Mouse (Mus musculus) heart, embryonic 15.5 days (tissue): ENCODE results near the gene Gm5965. TPM values are rescaled to one million over a fixed set of nuclear protein-coding genes. Genes with fewer than 3 reads are reported as not detected.
"Not testable (repeated sequence)": the region's sequence is repeated elsewhere in the genome, so short reads cannot be mapped to it uniquely, and the experiment has no call there.

ENCODE experiments used
- ATAC-seq: fragments of 200-750 bp; cut with Nextera tagmentation; replicated peaks from 2 replicates; pipeline ENCODE4 v1.8.0; 2017; ENCODE audit warnings: low read depth, moderate TSS enrichment; ENCODE audit not compliant: insufficient number of reproducible peaks, insufficient read depth, low FRiP score
- H3K27ac ChIP-seq: fragments of 300-500 bp; sonication (generic); 2 replicates; pipeline ENCODE4 v1.5.1; 2015; ENCODE audit warnings: mild to moderate bottlenecking, inconsistent platforms
- H3K27me3 ChIP-seq: fragments of 300-500 bp; sonication (generic); 2 replicates; pipeline ENCODE4 v1.6.1; 2015; ENCODE audit warnings: inconsistent platforms
- H3K36me3 ChIP-seq: fragments of 300-500 bp; sonication (generic); 2 replicates; pipeline ENCODE4 v1.6.1; 2015; ENCODE audit warnings: mild to moderate bottlenecking, inconsistent platforms
- H3K4me1 ChIP-seq: fragments of 300-500 bp; sonication (generic); replicated peaks from 2 replicates; pipeline ENCODE4 v1.6.1; 2015; ENCODE audit warnings: inconsistent platforms
- H3K4me2 ChIP-seq: fragments of 300-500 bp; sonication (generic); 2 replicates; pipeline ENCODE4 v1.6.1; 2015; ENCODE audit warnings: inconsistent platforms, mild to moderate bottlenecking, moderate library complexity
- H3K4me3 ChIP-seq: fragments of 300-500 bp; sonication (generic); 2 replicates; pipeline ENCODE4 v1.5.1; 2015; ENCODE audit warnings: mild to moderate bottlenecking, inconsistent platforms
- H3K9ac ChIP-seq: fragments of 300-500 bp; sonication (generic); 2 replicates; pipeline ENCODE4 v1.6.1; 2015; ENCODE audit warnings: mild to moderate bottlenecking, inconsistent platforms
- H3K9me3 ChIP-seq: fragments of 300-500 bp; sonication (generic); replicated peaks from 2 replicates; pipeline ENCODE4 v1.6.1; 2016; ENCODE audit warnings: inconsistent platforms
- WGBS: fragments of 180-500 bp; shearing (Covaris S2); methylation state at CpG from one replicate; pipeline ENCODE4 v1.1.7; 2015; ENCODE audit warnings: mixed read lengths; 5-methylcytosine and 5-hydroxymethylcytosine counted together
- polyA plus RNA-seq: library from polyadenylated mRNA; unstranded; fragments of >200 nt; fragmentation: Nextera tagmentation; extraction: Ambion mirVana; gene quantifications from 2 replicates; pipeline ENCODE4 v1.2.1, GENCODE M21; 2015

Gm5965 gene
- not detected in 2 replicates for polyA plus RNA-seq

DNA sequence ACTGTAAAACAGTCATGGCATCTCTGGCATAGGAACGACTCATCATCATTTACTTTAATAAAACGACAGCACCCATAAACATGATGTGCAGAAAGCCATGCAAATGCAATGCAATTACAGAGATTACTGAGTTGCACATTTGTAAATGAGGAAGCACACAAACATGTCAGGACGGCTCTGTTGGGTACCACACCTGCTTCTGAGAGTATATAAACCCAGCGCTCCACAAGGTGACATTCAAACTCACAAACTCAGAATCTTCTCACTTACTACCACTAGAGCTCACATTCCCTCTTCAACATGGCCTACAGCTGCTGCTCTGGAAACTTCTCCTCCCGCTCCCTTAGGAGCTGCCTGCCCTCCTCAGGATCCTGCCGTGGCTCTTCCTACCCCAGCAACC lies at the start of gene Gm5965:
Gene Gm5965 (plus strand): TSS at position 301 of the 400 bp plus-strand sequence.
- no peaks in the 10 kb centered on the region; the same call in 1 of the 2 replicates for H3K9me3 ChIP-seq
- no peak within 1 kb of the TSS for H3K4me2 ChIP-seq
- H3K9ac ChIP-seq = no peak within 1 kb of the TSS
- no peaks in the 10 kb centered on the region for H3K27me3 ChIP-seq
- no peak within 1 kb of the TSS for H3K4me3 ChIP-seq
- 77% methylated on average over 6 of the region's 6 CpGs for WGBS
- H3K27ac ChIP-seq = no peak within 1 kb of the TSS
- H3K36me3 ChIP-seq = no peaks in the 10 kb centered on the region
- H3K4me1 ChIP-seq = no peaks in the 10 kb centered on the region
- ATAC-seq = no peak

DNA sequence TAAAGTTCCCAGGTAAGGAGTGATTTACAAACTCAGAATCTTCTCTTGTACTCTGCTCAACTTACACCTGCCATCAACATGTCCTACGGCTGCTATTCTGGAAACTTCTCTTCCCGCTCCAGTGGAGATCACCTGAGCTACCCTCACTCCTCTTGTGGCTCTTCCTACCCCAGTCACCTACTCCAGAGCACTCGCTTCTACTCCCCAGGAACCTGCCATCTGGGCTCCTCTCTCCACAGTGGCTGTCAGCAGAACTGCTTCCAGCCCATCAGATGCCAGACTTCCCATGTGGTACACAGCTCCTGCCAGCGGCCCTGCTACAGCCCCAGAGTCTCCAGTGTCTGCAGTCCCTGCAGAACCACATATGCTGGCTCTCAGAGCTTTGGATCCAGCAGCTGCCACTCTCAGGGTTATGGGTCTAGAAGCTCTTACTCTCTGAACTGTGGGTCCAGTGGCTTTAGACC lies 48.9 kb upstream of the Gm5965 start, which contains the start of gene Krtap13-1:
Gene Krtap13-1 (plus strand): TSS at position 51 of the 464 bp plus-strand sequence.
- H3K9ac ChIP-seq = no peak within 1 kb of the TSS
- no peaks in the 10 kb centered on the region for H3K27me3 ChIP-seq
- H3K4me3 ChIP-seq = no peak within 1 kb of the TSS
- WGBS = 69% methylated on average over 4 of the region's 4 CpGs
- no peaks in the 10 kb centered on the region for H3K9me3 ChIP-seq
- no peaks in the 10 kb centered on the region for H3K4me1 ChIP-seq
- no peaks in the 10 kb centered on the region for H3K36me3 ChIP-seq
- H3K27ac ChIP-seq = no peak within 1 kb of the TSS
- H3K4me2 ChIP-seq = no peak within 1 kb of the TSS
- ATAC-seq = no peak; the same call in 1 of the 2 replicates

DNA sequence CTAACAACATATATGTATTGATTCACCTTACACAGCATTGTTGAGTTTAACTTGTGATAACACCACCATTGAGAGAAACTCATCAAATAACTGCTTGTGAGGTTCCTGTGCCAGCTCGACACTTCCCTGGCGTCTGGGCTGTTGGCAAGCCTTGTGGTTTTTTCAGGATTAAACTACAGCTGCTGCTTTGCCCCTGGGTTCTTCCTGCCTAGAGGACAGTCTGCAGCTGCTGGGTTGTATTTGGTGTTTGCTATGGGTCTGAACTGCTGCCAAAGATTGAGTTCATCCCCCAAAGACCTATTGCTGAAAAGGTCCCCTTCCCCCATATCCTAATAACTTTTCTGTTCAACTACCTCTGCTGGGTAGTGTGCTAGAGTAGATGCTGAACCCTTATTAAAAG lies 42.3 kb upstream of the Gm5965 start:
- no peak for ATAC-seq
- 46% methylated on average over 2 of the region's 2 CpGs for WGBS
- Histone ChIP-seq H3K36me3 (no peaks in the 10 kb centered on the region), H3K27ac (no peak overlapping the region), H3K4me3 (no peak overlapping the region), H3K9ac (no peak overlapping the region), H3K27me3 (no peaks in the 10 kb centered on the region), H3K9me3 (no peaks in the 10 kb centered on the region), H3K4me2 (no peak overlapping the region), H3K4me1 (no peaks in the 10 kb centered on the region)

DNA sequence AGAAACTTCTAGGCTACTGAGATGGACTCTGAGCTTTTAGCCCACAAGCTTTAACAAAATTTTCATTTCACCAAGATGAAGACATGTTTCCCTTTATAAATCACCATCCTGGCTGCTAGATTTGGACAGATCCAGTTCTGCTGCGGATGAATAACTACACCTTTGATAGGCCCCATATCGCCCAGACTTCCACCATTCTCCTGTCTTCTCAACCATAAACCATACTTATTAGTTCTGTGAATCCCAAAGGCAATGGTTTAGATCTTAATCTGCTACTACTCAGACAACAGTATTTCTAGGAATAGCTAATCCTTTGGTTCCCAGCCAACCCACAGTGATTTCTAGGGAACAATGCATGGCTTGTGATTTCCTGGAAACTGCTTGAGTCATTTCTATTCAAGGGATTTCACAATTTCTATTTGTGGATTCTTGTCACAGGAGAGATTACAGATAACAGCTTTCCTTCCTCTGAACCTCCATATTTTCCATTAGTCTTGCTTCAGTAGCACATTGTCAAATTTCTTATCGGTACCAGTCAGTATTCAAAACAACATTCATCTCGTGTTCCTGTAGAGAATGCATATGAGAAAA lies 32.9 kb upstream of the Gm5965 start:
- H3K9ac ChIP-seq = no peak overlapping the region
- 72% methylated on average over 4 of the region's 4 CpGs for WGBS
- no peaks in the 10 kb centered on the region for H3K36me3 ChIP-seq
- no peak overlapping the region for H3K4me3 ChIP-seq
- no peaks in the 10 kb centered on the region for H3K4me1 ChIP-seq
- H3K4me2 ChIP-seq = no peak overlapping the region
- H3K27me3 ChIP-seq = no peaks in the 10 kb centered on the region
- no peaks in the 10 kb centered on the region for H3K9me3 ChIP-seq
- H3K27ac ChIP-seq = no peak overlapping the region
- ATAC-seq = no peak

DNA sequence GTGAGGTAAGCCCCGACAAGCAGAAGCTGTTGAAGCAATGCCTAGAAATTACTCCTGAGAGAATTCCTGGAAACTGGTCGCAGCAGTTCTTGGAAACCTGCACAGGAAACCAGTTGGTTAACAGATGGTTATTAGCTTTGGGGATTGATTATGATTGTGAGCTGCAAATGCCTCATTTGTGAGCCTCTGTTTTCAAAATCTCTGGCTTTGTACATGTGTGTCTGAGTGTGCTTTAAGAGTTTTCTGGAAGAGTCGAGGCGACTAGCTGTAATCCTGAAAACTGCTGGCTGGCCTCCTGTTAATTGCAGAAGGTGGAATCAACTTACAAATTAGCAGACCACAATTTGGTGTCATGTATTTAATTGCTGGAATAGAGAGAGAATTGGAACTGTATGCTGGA lies 29.8 kb upstream of the Gm5965 start:
- no peaks in the 10 kb centered on the region for H3K36me3 ChIP-seq
- H3K9me3 ChIP-seq = no peaks in the 10 kb centered on the region
- no peak overlapping the region for H3K4me3 ChIP-seq
- H3K27ac ChIP-seq = no peak overlapping the region
- H3K4me1 ChIP-seq = no peaks in the 10 kb centered on the region
- ATAC-seq = no peak
- H3K27me3 ChIP-seq = no peaks in the 10 kb centered on the region
- H3K4me2 ChIP-seq = no peak overlapping the region
- 64% methylated on average over 4 of the region's 4 CpGs for WGBS
- no peak overlapping the region for H3K9ac ChIP-seq

DNA sequence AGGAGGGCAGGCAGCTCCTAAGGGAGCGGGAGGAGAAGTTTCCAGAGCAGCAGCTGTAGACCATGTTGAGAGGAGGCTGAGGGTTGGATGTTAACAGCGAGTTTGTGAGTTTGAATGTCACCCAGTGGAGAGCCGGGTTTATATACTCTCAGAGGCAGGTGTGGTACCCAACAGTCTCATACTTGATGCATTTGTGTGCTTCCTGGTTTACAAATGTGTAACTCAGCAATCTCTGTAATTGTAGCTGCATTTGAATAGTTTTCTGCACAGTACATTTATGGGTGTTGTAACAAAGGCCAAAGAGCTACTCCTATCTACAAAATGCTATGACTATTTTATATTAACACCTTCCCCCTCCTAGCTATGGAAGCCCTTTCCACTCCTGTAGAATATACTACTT lies 26.2 kb upstream of the Gm5965 start, which contains the start of gene Krtap13:
Gene Krtap13 (minus strand): TSS at position 101 of the 400 bp plus-strand sequence.
- H3K9ac ChIP-seq, H3K4me3 ChIP-seq, ATAC-seq, H3K27me3 ChIP-seq, H3K27ac ChIP-seq, H3K9me3 ChIP-seq, H3K4me2 ChIP-seq, H3K4me1 ChIP-seq, H3K36me3 ChIP-seq: not testable (repeated sequence)
- WGBS = 81% methylated on average over 3 of the region's 3 CpGs

DNA sequence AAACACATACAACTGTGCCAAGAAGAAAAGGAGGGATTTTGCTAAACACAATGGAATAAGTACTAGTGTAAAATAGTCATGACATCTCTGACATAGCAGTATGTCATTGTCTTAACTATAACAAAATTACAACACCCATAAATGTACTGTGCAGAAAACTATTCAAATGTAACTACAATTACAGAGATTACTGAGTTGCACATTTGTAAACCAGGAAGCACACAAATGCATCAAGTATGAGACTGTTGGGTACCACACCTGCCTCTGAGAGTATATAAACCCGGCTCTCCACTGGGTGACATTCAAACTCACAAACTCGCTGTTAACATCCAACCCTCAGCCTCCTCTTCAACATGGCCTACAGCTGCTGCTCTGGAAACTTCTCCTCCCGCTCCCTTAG lies 19.1 kb upstream of the Gm5965 start, which contains the start of gene 2310034C09Rik:
Gene 2310034C09Rik (plus strand): TSS at position 301 of the 400 bp plus-strand sequence.
- H3K27me3 ChIP-seq, ATAC-seq, H3K4me3 ChIP-seq, H3K9me3 ChIP-seq, H3K36me3 ChIP-seq, H3K27ac ChIP-seq, H3K4me1 ChIP-seq, H3K4me2 ChIP-seq, H3K9ac ChIP-seq: not testable (repeated sequence)
- 75% methylated on average over 3 of the region's 3 CpGs for WGBS

DNA sequence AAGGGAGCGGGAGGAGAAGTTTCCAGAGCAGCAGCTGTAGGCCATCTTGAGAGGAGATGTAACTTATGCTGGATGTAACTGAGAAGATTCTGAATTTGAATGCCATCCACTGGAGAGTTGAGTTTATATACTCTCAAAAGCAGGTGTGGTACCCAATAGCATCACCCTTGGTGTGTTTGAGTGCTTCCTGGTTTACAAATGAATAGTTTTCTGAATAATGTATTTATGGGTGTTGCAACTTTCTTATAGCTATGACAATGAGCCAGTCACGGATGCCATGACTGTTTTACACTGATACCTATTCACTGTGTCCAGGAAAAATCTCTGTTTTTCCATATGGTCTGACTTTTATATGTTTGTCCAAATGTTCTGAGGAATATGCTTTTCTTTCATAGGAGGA lies 3.6 kb upstream of the Gm5965 start, which contains the start of gene 2310057N15Rik:
Gene 2310057N15Rik (minus strand): TSS at position 101 of the 400 bp plus-strand sequence.
- 77% methylated on average over 2 of the region's 2 CpGs for WGBS
- H3K27me3 ChIP-seq = no peaks in the 10 kb centered on the region

DNA sequence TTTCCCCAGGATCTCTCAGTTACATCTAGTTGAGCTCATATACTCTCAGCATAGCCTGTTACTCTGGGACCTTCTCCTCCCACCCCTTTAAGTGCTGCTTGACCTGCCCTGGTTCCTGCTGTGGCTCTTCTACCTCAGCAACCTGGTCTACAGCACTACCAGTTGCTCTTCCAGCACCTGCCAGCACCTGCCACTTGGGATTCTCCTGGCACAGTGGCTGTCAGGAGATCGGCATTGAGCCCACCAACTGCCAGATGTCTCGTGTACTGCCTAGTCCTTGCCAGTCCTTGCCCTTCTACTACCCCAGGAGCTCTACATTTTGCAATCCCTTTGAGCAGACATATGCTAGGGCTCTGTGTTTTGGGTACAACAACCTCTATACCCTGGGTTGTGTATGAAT lies 9.1 kb downstream of the Gm5965 start:
- Histone ChIP-seq H3K36me3 (no peaks in the 10 kb centered on the region), H3K9ac (no peak overlapping the region), H3K4me1 (no peaks in the 10 kb centered on the region), H3K9me3 (no peaks in the 10 kb centered on the region), H3K27me3 (no peaks in the 10 kb centered on the region), H3K27ac (no peak overlapping the region), H3K4me2 (no peak overlapping the region), H3K4me3 (no peak overlapping the region)
- 78% methylated on average over 2 of the region's 2 CpGs for WGBS
- no peak for ATAC-seq

More for the DNA sequence above, 3.6 kb upstream of the Gm5965 start, which contains the start of gene 2310057N15Rik:
- no peaks in the 10 kb centered on the region for H3K4me1 ChIP-seq
- no peak for ATAC-seq
- H3K9ac ChIP-seq = no peak within 1 kb of the TSS
- H3K4me3 ChIP-seq = no peak within 1 kb of the TSS
- H3K36me3 ChIP-seq = no peaks in the 10 kb centered on the region
- no peak within 1 kb of the TSS for H3K27ac ChIP-seq
- H3K4me2 ChIP-seq = no peak within 1 kb of the TSS
- no peaks in the 10 kb centered on the region; the same call in 1 of the 2 replicates for H3K9me3 ChIP-seq

DNA sequence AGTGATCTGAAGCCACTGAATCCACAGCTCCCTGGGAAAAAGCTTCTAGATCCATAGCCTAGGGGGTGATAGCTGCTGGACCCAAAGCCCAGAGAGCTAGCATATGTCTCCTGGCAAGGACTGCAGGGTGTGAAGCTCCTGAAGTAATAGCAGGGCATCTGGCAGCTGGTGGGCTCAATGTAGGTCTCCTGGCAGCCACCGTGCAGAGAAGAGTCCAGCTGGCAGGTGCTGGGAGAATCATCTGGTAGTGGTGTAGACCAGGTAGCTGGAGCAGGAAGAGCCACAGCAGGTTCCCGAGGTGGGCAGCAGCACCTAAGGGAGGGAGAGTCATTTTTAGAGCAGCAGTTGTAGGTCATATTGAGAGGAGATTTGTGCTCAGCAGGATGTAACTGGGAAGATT lies 34.1 kb downstream of the Gm5965 start, which contains the start of gene Gm20741:
Gene Gm20741 (minus strand): TSS at position 394 of the 400 bp plus-strand sequence.
- Histone ChIP-seq H3K27ac (no peak within 1 kb of the TSS), H3K4me1 (no peaks in the 10 kb centered on the region), H3K27me3 (no peaks in the 10 kb centered on the region), H3K4me3 (no peak within 1 kb of the TSS), H3K36me3 (no peaks in the 10 kb centered on the region), H3K9me3 (no peaks in the 10 kb centered on the region), H3K4me2 (no peak within 1 kb of the TSS), H3K9ac (no peak within 1 kb of the TSS)
- WGBS = 58% methylated on average over 2 of the region's 2 CpGs
- ATAC-seq = no peak

DNA sequence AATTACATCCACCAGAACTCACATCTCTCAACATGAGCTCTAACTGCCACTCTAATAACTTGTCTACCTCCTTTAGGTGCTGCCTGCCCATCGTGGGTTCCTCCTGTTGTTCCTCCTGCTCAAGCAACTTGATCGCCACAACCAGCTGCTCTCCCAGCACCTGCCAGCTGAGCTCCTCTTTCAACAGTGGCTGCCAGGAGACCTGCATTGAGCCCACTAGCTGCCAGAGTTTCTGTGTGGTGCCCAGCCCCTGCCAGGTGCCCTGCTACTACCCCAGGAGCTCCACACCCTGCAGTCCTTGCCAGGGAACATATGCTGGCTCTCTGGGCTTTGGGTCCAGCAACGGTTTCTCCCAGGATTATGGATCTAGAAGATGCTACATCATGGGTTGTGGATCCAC lies 42.4 kb downstream of the Gm5965 start, which contains the start of gene Krtap15:
Gene Krtap15 (plus strand): TSS at position 150 of the 400 bp plus-strand sequence.
- Histone ChIP-seq H3K27ac (no peak within 1 kb of the TSS), H3K9me3 (no peaks in the 10 kb centered on the region), H3K9ac (no peak within 1 kb of the TSS), H3K4me1 (no peaks in the 10 kb centered on the region), H3K36me3 (no peaks in the 10 kb centered on the region), H3K4me2 (no peak within 1 kb of the TSS), H3K4me3 (no peak within 1 kb of the TSS), H3K27me3 (no peaks in the 10 kb centered on the region)
- WGBS = 74% methylated on average over 3 of the region's 3 CpGs
- no peak for ATAC-seq

DNA sequence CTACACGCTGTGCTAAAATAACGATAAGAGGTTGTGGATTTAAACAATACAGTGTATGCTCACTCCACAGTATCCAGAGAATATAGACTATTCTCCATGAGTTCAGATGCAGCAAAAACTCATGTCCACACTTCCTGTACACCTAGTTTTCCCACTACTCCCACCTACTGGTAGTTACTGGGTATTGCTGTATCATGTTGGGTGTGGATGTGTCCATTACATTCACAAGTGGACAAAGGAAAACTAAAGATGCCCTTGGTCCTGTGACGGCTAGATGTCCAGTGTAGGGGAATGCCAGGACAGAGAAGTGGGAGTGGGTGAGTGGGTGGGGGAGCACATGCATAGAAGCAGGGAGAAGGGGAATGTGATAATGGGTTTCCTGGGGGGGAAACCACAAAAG lies 46.0 kb downstream of the Gm5965 start:
- no peak overlapping the region for H3K4me3 ChIP-seq
- H3K9me3 ChIP-seq = no peaks in the 10 kb centered on the region
- H3K36me3 ChIP-seq = no peaks in the 10 kb centered on the region
- no peak overlapping the region for H3K27ac ChIP-seq
- WGBS = 73% methylated on average over 3 of the region's 3 CpGs
- no peak overlapping the region for H3K4me2 ChIP-seq
- H3K4me1 ChIP-seq = no peaks in the 10 kb centered on the region
- no peaks in the 10 kb centered on the region for H3K27me3 ChIP-seq
- H3K9ac ChIP-seq = no peak overlapping the region
- no peak for ATAC-seq
